Mouse (Mus musculus): Measurements from ENCODE around the gene Timm13. TPM values are rescaled to one million over a fixed set of nuclear protein-coding genes. Genes with fewer than 3 reads are reported as not detected.

Gene Timm13
- polyA plus RNA-seq, 1 experiment from 2014 or later: 286 TPM

GRCm38 (mm10) chr10:80942919-80943318 is 42.1 kb upstream of the Timm13 start:
- Histone ChIP-seq H3K27me3 (ENCODE audit: control insufficient read depth, insufficient read depth, low read length) (no peaks in the 10 kb centered on the region), H3K9me3 (replicated peaks; ENCODE audit: control insufficient read depth, low read length) (no peaks in the 10 kb centered on the region), H3K27ac (ENCODE audit: low read length) (no peak overlapping the region), H3K36me3 (ENCODE audit: control insufficient read depth, insufficient read depth) (no peaks in the 10 kb centered on the region), H3K9ac (ENCODE audit: low read length) (0 out of 2 replicates have a peak overlapping the region, but pooled peaks have one; percentile 25), H3K4me1 (ENCODE audit: control insufficient read depth, insufficient read depth, low read length) (peaks cover 65% of the 10 kb centered on the region), H3K4me3 (ENCODE audit: low read length) (no peak overlapping the region), H3K4me2 (ENCODE audit: low read depth, low read length) (no peak overlapping the region)
- 50% methylated on average over 8 of the region's 8 CpGs for WGBS
- no peak for ATAC-seq (replicated peaks; ENCODE audit: extremely low read depth, insufficient read depth, low FRiP score)

- Histone ChIP-seq H3K36me3 (ENCODE audit: control insufficient read depth, insufficient read depth) (no peaks in the 10 kb centered on the region), H3K4me3 (ENCODE audit: low read length) (peak overlapping the region; percentile 28), H3K27ac (ENCODE audit: low read length) (peak overlapping the region; percentile 99), H3K27me3 (ENCODE audit: control insufficient read depth, insufficient read depth, low read length) (no peaks in the 10 kb centered on the region), H3K9me3 (replicated peaks; ENCODE audit: control insufficient read depth, low read length) (no peaks in the 10 kb centered on the region), H3K9ac (ENCODE audit: low read length) (peak overlapping the region; percentile 68), H3K4me1 (ENCODE audit: control insufficient read depth, insufficient read depth, low read length) (peaks cover 67% of the 10 kb centered on the region), H3K4me2 (ENCODE audit: low read depth, low read length) (peak overlapping the region; percentile 75)
- WGBS: 8% methylated on average over 2 of the region's 2 CpGs
- peak; percentile 57 for ATAC-seq (replicated peaks; ENCODE audit: extremely low read depth, insufficient read depth, low FRiP score)
These were observed 40.2 kb upstream of the Timm13 start for GRCm38 (mm10) chr10:80940988-80941347.

- Histone ChIP-seq H3K4me2 (ENCODE audit: low read depth, low read length) (peak overlapping the region; percentile 75), H3K27ac (ENCODE audit: low read length) (peak overlapping the region; percentile 99), H3K9ac (ENCODE audit: low read length) (peak overlapping the region; percentile 68), H3K9me3 (replicated peaks; ENCODE audit: control insufficient read depth, low read length) (no peaks in the 10 kb centered on the region), H3K4me1 (ENCODE audit: control insufficient read depth, insufficient read depth, low read length) (peaks cover 72% of the 10 kb centered on the region), H3K4me3 (ENCODE audit: low read length) (peak overlapping the region; percentile 48), H3K36me3 (ENCODE audit: control insufficient read depth, insufficient read depth) (no peaks in the 10 kb centered on the region), H3K27me3 (ENCODE audit: control insufficient read depth, insufficient read depth, low read length) (no peaks in the 10 kb centered on the region)
- ATAC-seq (replicated peaks; ENCODE audit: extremely low read depth, insufficient read depth, low FRiP score): peak; percentile 75
- WGBS: 16% methylated on average over 8 of the region's 8 CpGs
These were observed 39.7 kb upstream of the Timm13 start for GRCm38 (mm10) chr10:80940320-80940987.

- Histone ChIP-seq H3K4me3 (ENCODE audit: low read length) (peak overlapping the region; percentile 48), H3K9me3 (replicated peaks; ENCODE audit: control insufficient read depth, low read length) (no peaks in the 10 kb centered on the region), H3K27me3 (ENCODE audit: control insufficient read depth, insufficient read depth, low read length) (no peaks in the 10 kb centered on the region), H3K4me1 (ENCODE audit: control insufficient read depth, insufficient read depth, low read length) (peaks cover 73% of the 10 kb centered on the region), H3K4me2 (ENCODE audit: low read depth, low read length) (peak overlapping the region; percentile 75), H3K36me3 (ENCODE audit: control insufficient read depth, insufficient read depth) (no peaks in the 10 kb centered on the region), H3K9ac (ENCODE audit: low read length) (peak overlapping the region; percentile 68), H3K27ac (ENCODE audit: low read length) (peak overlapping the region; percentile 99)
- peak; percentile 33; the same call in 1 of the 2 replicates for ATAC-seq (replicated peaks; ENCODE audit: extremely low read depth, insufficient read depth, low FRiP score)
- 3% methylated on average over 28 of the region's 28 CpGs for WGBS
These were observed 38.9 kb upstream of the Timm13 start for GRCm38 (mm10) chr10:80939671-80940070.

- 11% methylated on average over 15 of the region's 15 CpGs for WGBS
- H3K9ac ChIP-seq (ENCODE audit: low read length): peak overlapping the region; percentile 68
- no peak for ATAC-seq (replicated peaks; ENCODE audit: extremely low read depth, insufficient read depth, low FRiP score)
- H3K36me3 ChIP-seq (ENCODE audit: control insufficient read depth, insufficient read depth): no peaks in the 10 kb centered on the region
- H3K27ac ChIP-seq (ENCODE audit: low read length): peak overlapping the region; percentile 99
- H3K27me3 ChIP-seq (ENCODE audit: control insufficient read depth, insufficient read depth, low read length): no peaks in the 10 kb centered on the region
- H3K4me3 ChIP-seq (ENCODE audit: low read length): peak overlapping the region; percentile 48
- peaks cover 73% of the 10 kb centered on the region for H3K4me1 ChIP-seq (ENCODE audit: control insufficient read depth, insufficient read depth, low read length)
- H3K9me3 ChIP-seq (replicated peaks; ENCODE audit: control insufficient read depth, low read length): no peaks in the 10 kb centered on the region
- H3K4me2 ChIP-seq (ENCODE audit: low read depth, low read length): peak overlapping the region; percentile 75
These were observed 38.2 kb upstream of the Timm13 start for GRCm38 (mm10) chr10:80938831-80939550.

- Histone ChIP-seq H3K9ac (ENCODE audit: low read length) (peak overlapping the region; percentile 21; the same call in 1 of the 2 replicates), H3K36me3 (ENCODE audit: control insufficient read depth, insufficient read depth) (no peaks in the 10 kb centered on the region), H3K4me1 (ENCODE audit: control insufficient read depth, insufficient read depth, low read length) (peaks cover 75% of the 10 kb centered on the region), H3K27ac (ENCODE audit: low read length) (peak overlapping the region; percentile 52), H3K27me3 (ENCODE audit: control insufficient read depth, insufficient read depth, low read length) (no peaks in the 10 kb centered on the region), H3K4me2 (ENCODE audit: low read depth, low read length) (peak overlapping the region; percentile 19; the same call in 1 of the 2 replicates), H3K4me3 (ENCODE audit: low read length) (no peak overlapping the region), H3K9me3 (replicated peaks; ENCODE audit: control insufficient read depth, low read length) (no peaks in the 10 kb centered on the region)
- ATAC-seq (replicated peaks; ENCODE audit: extremely low read depth, insufficient read depth, low FRiP score): no peak
- 16% methylated on average over 8 of the region's 8 CpGs for WGBS
These were observed 36.9 kb upstream of the Timm13 start for GRCm38 (mm10) chr10:80937646-80938045.

GRCm38 (mm10) chr10:80936810-80937164 is 36.0 kb upstream of the Timm13 start:
- Histone ChIP-seq H3K4me2 (ENCODE audit: low read depth, low read length) (peak overlapping the region; percentile 76), H3K27me3 (ENCODE audit: control insufficient read depth, insufficient read depth, low read length) (no peaks in the 10 kb centered on the region), H3K4me1 (ENCODE audit: control insufficient read depth, insufficient read depth, low read length) (peaks cover 79% of the 10 kb centered on the region), H3K4me3 (ENCODE audit: low read length) (peak overlapping the region; percentile 51), H3K27ac (ENCODE audit: low read length) (peak overlapping the region; percentile 52; the same call in 1 of the 2 replicates), H3K9me3 (replicated peaks; ENCODE audit: control insufficient read depth, low read length) (no peaks in the 10 kb centered on the region), H3K9ac (ENCODE audit: low read length) (no peak overlapping the region), H3K36me3 (ENCODE audit: control insufficient read depth, insufficient read depth) (no peaks in the 10 kb centered on the region)
- 10% methylated on average over 6 of the region's 6 CpGs for WGBS
- ATAC-seq (replicated peaks; ENCODE audit: extremely low read depth, insufficient read depth, low FRiP score): no peak

- H3K9ac ChIP-seq (ENCODE audit: low read length): peak overlapping the region; percentile 77
- H3K27ac ChIP-seq (ENCODE audit: low read length): peak overlapping the region; percentile 77
- peak overlapping the region; percentile 51 for H3K4me3 ChIP-seq (ENCODE audit: low read length)
- no peaks in the 10 kb centered on the region for H3K36me3 ChIP-seq (ENCODE audit: control insufficient read depth, insufficient read depth)
- no peaks in the 10 kb centered on the region for H3K27me3 ChIP-seq (ENCODE audit: control insufficient read depth, insufficient read depth, low read length)
- H3K4me1 ChIP-seq (ENCODE audit: control insufficient read depth, insufficient read depth, low read length): peaks cover 79% of the 10 kb centered on the region
- peak; percentile 33 for ATAC-seq (replicated peaks; ENCODE audit: extremely low read depth, insufficient read depth, low FRiP score)
- 2% methylated on average over 37 of the region's 37 CpGs for WGBS
- peak overlapping the region; percentile 76 for H3K4me2 ChIP-seq (ENCODE audit: low read depth, low read length)
- H3K9me3 ChIP-seq (replicated peaks; ENCODE audit: control insufficient read depth, low read length): no peaks in the 10 kb centered on the region
These were observed 35.5 kb upstream of the Timm13 start for GRCm38 (mm10) chr10:80936135-80936809.

GRCm38 (mm10) chr10:80935698-80936097 is 34.9 kb upstream of the Timm13 start:
- Histone ChIP-seq H3K27ac (ENCODE audit: low read length) (peak overlapping the region; percentile 77), H3K9me3 (replicated peaks; ENCODE audit: control insufficient read depth, low read length) (no peaks in the 10 kb centered on the region), H3K9ac (ENCODE audit: low read length) (peak overlapping the region; percentile 77), H3K4me2 (ENCODE audit: low read depth, low read length) (peak overlapping the region; percentile 76), H3K4me1 (ENCODE audit: control insufficient read depth, insufficient read depth, low read length) (peaks cover 75% of the 10 kb centered on the region), H3K4me3 (ENCODE audit: low read length) (peak overlapping the region; percentile 51), H3K27me3 (ENCODE audit: control insufficient read depth, insufficient read depth, low read length) (no peaks in the 10 kb centered on the region), H3K36me3 (ENCODE audit: control insufficient read depth, insufficient read depth) (no peaks in the 10 kb centered on the region)
- 10% methylated on average over 17 of the region's 17 CpGs for WGBS
- ATAC-seq (replicated peaks; ENCODE audit: extremely low read depth, insufficient read depth, low FRiP score): no peak

Measured in heart, embryonic 16.5 days (tissue).